Mouse (Mus musculus) limb, embryonic 14.5 days (tissue): ENCODE measurements around the gene Scrn1. TPM values are rescaled to one million over a fixed set of nuclear protein-coding genes. Genes with fewer than 3 reads are reported as not detected.
A peak's percentile ranks its signal among the peaks of the same experiment; 100 is the strongest.

Experiments used
- ATAC-seq: fragments of 200-750 bp; cut with Nextera tagmentation; 2 replicates; pipeline ENCODE4 v1.8.0; 2017; ENCODE audit warnings: low read depth, moderate number of reproducible peaks, moderate TSS enrichment; ENCODE audit not compliant: low FRiP score
- DNase-seq: peaks from one replicate; pipeline ENCODE4 v3.0.0-alpha.2; 2015; ENCODE audit warnings: low spot score
- H3K27ac ChIP-seq: fragments of 300-500 bp; sonication (generic); replicated peaks from 2 replicates; pipeline ENCODE4 v1.5.1; 2014; ENCODE audit warnings: low read depth, mild to moderate bottlenecking, low read length, moderate library complexity, mixed read lengths
- H3K27me3 ChIP-seq: fragments of 300-500 bp; sonication (generic); 2 replicates; pipeline ENCODE4 v1.6.1; 2014; ENCODE audit warnings: low read length, mixed read lengths; ENCODE audit not compliant: control insufficient read depth, insufficient read depth
- H3K36me3 ChIP-seq: fragments of 300-500 bp; sonication (generic); 2 replicates; pipeline ENCODE4 v1.6.1; 2014; ENCODE audit warnings: mild to moderate bottlenecking, low read length, moderate library complexity, mixed read lengths; ENCODE audit not compliant: control insufficient read depth, insufficient read depth
- H3K4me1 ChIP-seq: fragments of 300-500 bp; sonication (generic); 2 replicates; pipeline ENCODE4 v1.6.1; 2014; ENCODE audit warnings: antibody characterized with exemption, low read length, mixed read lengths; ENCODE audit not compliant: control insufficient read depth, insufficient read depth
- H3K4me2 ChIP-seq: fragments of 300-500 bp; sonication (generic); replicated peaks from 2 replicates; pipeline ENCODE4 v1.6.1; 2014; ENCODE audit warnings: low read depth, mild to moderate bottlenecking, low read length, moderate library complexity; ENCODE audit not compliant: severe bottlenecking
- H3K4me3 ChIP-seq: fragments of 300-500 bp; sonication (generic); replicated peaks from 2 replicates; pipeline ENCODE4 v1.5.1; 2014; ENCODE audit warnings: low read length
- H3K9ac ChIP-seq: fragments of 300-500 bp; sonication (generic); 2 replicates; pipeline ENCODE4 v1.6.1; 2014; ENCODE audit warnings: mild to moderate bottlenecking, low read depth, low read length, moderate library complexity; ENCODE audit not compliant: severe bottlenecking
- H3K9me3 ChIP-seq: fragments of 300-500 bp; sonication (generic); 2 replicates; pipeline ENCODE4 v1.6.1; 2016; ENCODE audit warnings: low read length; ENCODE audit not compliant: control insufficient read depth
- POLR2A ChIP-seq: fragments of 200-500 bp; IDR thresholded peaks from 2 replicates; pipeline ENCODE4 v1.8.0; 2012; ENCODE audit warnings: inconsistent platforms, mild to moderate bottlenecking, moderate library complexity, borderline replicate concordance; ENCODE audit not compliant: insufficient read depth, insufficient read length; ENCODE audit errors: extremely low read depth
- WGBS: fragments of 180-500 bp; shearing (Covaris S2); extraction: QIAGEN DNeasy Blood & Tissue Kit; methylation state at CpG from one replicate; pipeline ENCODE4 v1.1.7; 2014; 5-methylcytosine and 5-hydroxymethylcytosine counted together
- polyA plus RNA-seq, 2 experiments: library from polyadenylated mRNA; depleted of rRNA in 1 of 2; stranded (reverse) in 1 of 2; unstranded in 1 of 2; fragments of >200 nt; fragmentation: Nextera tagmentation in 1 of 2; extraction: Ambion mirVana in 1 of 2; gene quantifications; 2 replicates each; pipeline versions ENCODE4 v1.2.1 to v1.2.3; 2012 to 2014

Gene Scrn1
- polyA plus RNA-seq, 2 experiments = 6.3 to 8.0 TPM

DNA sequence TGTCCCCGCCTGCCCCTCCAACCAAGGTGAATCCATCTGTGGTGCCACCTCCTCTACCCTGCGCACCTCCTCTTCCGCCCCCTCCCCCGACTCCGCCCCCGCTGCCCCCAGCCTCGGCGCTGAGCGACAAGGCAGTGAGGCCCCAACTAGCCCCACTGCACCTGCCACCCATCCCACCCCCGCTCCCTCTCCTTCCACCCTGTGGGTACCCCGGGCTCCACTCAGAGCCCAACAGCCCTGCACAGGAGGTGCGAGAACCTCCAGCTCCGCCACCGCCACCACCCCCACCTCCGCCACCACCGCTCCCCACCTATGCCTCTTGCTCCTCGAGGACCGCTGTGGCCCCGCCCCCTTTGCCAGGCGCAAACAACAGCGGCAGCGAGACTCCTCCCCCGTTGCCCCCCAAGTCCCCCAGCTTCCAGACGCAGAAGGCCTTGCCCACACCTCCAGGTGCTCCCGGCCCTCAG is 80.8 kb downstream of the Scrn1 start:
- Histone ChIP-seq H3K4me1 (no peaks in the 10 kb centered on the region), H3K36me3 (no peaks in the 10 kb centered on the region), H3K9me3 (no peaks in the 10 kb centered on the region), H3K27me3 (peaks cover 24% of the 10 kb centered on the region), H3K4me2 (peak overlapping the region; percentile 61), H3K4me3 (peak overlapping the region; percentile 24), H3K27ac (no peak overlapping the region), H3K9ac (peak overlapping the region; percentile 1; the same call in 1 of the 2 replicates)
- 2% methylated on average over 10 of the region's 25 CpGs for WGBS
- no peak for TF ChIP-seq POLR2A
- DNase-seq (no peak), ATAC-seq (no peak)

DNA sequence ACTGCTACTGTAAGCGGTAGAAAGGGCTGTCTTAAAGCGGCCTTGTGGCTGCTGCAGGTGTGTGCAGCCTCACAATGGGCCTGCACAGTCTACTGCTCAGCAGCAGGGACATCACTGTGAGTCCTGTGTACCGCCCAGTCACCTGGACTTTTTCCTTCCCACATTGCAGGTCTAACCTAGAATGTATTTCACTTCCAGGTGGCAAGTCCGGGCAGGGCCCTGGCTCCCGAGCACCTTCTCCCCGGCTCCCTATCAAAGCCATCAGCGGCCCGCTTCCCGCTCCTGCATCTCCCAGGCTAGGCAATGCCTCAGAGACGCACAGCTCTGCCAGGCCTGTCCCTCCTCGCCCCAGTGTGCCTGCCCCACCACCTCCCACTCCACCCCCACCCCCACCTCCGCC is 81.3 kb downstream of the Scrn1 start:
- Histone ChIP-seq H3K27me3 (peaks cover 24% of the 10 kb centered on the region), H3K27ac (no peak overlapping the region)
- ATAC-seq = no peak

DNA sequence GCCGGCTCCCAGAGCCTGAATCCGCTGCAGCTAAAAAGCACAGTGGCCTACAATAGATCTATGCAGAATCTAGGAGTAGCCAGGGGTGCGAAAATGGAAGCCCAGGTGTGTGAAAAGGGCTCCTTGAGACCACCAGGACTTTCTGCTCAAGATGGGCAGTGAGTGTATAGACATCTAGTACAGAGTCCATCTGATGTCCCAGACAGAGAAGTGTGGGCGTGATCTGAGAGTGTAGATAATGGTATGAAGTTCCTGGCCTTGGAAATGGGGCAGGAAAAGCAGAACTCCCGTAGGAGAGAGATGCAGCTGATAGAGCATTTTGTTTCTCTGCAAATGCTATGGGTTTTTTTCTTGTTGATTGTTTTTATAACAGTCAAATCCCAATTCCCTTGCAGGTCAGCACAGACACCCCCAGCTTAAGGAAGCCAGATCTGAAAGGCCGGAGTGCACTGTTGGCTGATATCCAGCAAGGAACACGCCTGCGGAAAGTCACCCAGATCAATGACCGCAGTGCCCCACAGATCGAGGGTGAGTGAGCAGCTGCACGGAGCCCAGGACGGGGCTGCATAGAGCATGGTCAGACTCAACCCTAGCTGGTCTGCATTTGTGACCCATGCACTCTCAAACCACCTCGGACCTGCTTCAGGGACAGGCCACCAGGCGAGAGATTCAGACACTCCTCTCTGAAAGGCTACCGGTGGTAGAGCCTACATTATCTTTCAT is 84.7 kb downstream of the Scrn1 start:
- no peaks in the 10 kb centered on the region for H3K9me3 ChIP-seq
- peaks cover 12% of the 10 kb centered on the region for H3K27me3 ChIP-seq
- WGBS = 83% methylated on average over 15 of the region's 15 CpGs
- no peak for ATAC-seq
- no peaks in the 10 kb centered on the region for H3K36me3 ChIP-seq
- no peak overlapping the region for H3K4me3 ChIP-seq
- no peak overlapping the region for H3K27ac ChIP-seq
- H3K9ac ChIP-seq = no peak overlapping the region
- TF ChIP-seq POLR2A = no peak
- no peak overlapping the region for H3K4me2 ChIP-seq
- no peak for DNase-seq
- H3K4me1 ChIP-seq = 0 out of 2 replicates have a peak, but pooled peaks cover under 1% of the 10 kb centered on the region

More for the DNA sequence above, 81.3 kb downstream of the Scrn1 start:
- Histone ChIP-seq H3K4me1 (no peaks in the 10 kb centered on the region), H3K9me3 (no peaks in the 10 kb centered on the region), H3K4me2 (peak overlapping the region; percentile 61), H3K36me3 (no peaks in the 10 kb centered on the region), H3K9ac (peak overlapping the region; percentile 1; the same call in 1 of the 2 replicates), H3K4me3 (no peak overlapping the region; the same call in 1 of the 2 replicates)
- no peak for TF ChIP-seq POLR2A
- 15% methylated on average over 12 of the region's 12 CpGs for WGBS
- DNase-seq = no peak

DNA sequence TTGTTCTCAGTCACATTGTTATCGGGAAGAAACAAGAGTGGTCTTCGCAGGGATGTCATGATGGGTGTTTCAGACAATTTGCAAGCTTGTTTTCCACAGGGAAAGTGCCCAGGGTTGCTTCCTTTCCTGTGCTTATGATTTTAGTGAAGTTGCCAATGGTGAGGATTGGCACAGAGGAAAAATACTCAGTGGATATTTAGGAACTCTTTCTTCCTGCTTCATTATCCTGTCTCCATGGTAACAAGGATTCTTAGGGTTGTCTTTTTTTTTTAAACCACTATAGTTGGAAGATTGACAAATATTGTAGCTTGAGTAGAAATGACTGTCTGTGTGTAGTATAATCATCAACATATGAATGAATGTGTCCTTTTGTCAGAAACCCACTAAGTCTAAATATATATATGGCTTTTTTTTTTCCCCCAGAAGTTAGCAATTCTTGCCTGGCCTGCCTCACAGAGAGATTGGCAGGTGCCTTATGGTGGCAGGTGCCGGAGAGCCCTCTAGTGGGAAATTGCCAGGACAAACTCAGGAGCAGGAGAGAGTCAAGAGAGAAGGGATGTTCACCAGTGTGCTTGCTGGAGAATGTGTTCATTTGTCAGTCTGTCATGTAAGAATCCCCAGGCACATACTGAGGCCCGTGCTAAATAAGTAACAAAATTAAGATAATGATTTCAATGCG is 87.5 kb downstream of the Scrn1 start:
- DNase-seq (no peak), ATAC-seq (no peak)
- no peak overlapping the region for H3K27ac ChIP-seq
- peaks cover 12% of the 10 kb centered on the region for H3K4me1 ChIP-seq
- 67% methylated on average over 5 of the region's 5 CpGs for WGBS
- no peaks in the 10 kb centered on the region for H3K36me3 ChIP-seq
- no peak overlapping the region for H3K4me3 ChIP-seq
- H3K9me3 ChIP-seq = no peaks in the 10 kb centered on the region
- H3K4me2 ChIP-seq = no peak overlapping the region
- no peaks in the 10 kb centered on the region for H3K27me3 ChIP-seq
- TF ChIP-seq POLR2A = no peak
- H3K9ac ChIP-seq = no peak overlapping the region

DNA sequence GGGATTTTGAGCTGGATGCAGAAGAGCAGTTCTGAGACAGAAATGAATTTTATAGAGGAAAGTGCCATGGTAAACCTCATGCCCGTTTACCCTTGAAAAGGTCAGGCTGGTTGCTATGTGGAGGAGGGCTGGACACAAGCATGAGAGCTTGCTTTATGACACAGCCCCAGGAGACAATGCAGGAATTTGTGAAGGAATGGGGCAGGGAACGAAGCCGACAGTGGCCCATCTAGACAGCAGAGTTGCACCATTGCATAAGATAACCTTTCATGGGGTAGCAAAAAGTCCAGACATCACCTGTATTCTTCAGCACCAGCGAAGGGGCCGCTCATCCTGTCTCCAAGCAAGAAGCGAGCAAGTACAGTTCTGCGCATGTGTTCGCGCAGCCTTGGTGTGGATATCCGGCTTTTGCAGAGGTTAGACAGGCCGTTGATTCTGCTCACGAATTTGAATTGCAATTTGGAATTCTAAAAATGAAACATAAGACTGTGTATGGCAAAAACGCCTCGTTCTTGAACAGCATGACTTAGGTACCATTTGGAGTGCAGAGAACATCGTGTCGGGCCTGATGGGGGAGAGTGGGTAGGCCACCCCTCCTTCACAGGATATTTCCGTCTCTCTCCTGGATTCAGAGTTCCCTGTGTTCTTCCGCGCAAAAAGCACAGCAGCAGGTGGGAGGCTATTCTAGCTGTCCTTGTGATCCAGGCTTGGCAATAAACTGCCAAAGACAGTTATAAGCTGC is 90.2 kb downstream of the Scrn1 start:
- Histone ChIP-seq H3K4me3 (no peak overlapping the region), H3K9me3 (no peaks in the 10 kb centered on the region), H3K36me3 (no peaks in the 10 kb centered on the region), H3K27me3 (no peaks in the 10 kb centered on the region), H3K4me1 (peaks cover 12% of the 10 kb centered on the region), H3K27ac (no peak overlapping the region), H3K4me2 (no peak overlapping the region), H3K9ac (no peak overlapping the region)
- ATAC-seq (peak; percentile 34; the same call in 1 of the 2 replicates), DNase-seq (no peak)
- 69% methylated on average over 19 of the region's 19 CpGs for WGBS
- no peak for TF ChIP-seq POLR2A
